Mouse (Mus musculus) embryonic facial prominence, embryonic 15.5 days (tissue): ENCODE measurements at regions not wholly inside any gene's neighbourhood (a gene's known extent, or its start where the extent isn't known, plus 50 kb on each side); places are given as distances from the start of the nearest gene placed in this dataset.

Source experiments
- ATAC-seq: fragments of 200-750 bp; cut with Nextera tagmentation; 2 replicates; pipeline ENCODE4 v1.8.0; 2017; ENCODE audit warnings: low read depth, moderate TSS enrichment; ENCODE audit not compliant: insufficient number of reproducible peaks, low FRiP score, low TSS enrichment
- H3K27ac ChIP-seq: fragments of 300-500 bp; sonication (generic); replicated peaks from 2 replicates; pipeline ENCODE4 v1.5.1; 2015; ENCODE audit warnings: mild to moderate bottlenecking, inconsistent platforms
- H3K27me3 ChIP-seq: fragments of 300-500 bp; sonication (generic); 2 replicates; pipeline ENCODE4 v1.6.1; 2015; ENCODE audit warnings: inconsistent platforms
- H3K36me3 ChIP-seq: fragments of 300-500 bp; sonication (generic); 2 replicates; pipeline ENCODE4 v1.6.1; 2015; ENCODE audit warnings: mild to moderate bottlenecking, inconsistent platforms
- H3K4me1 ChIP-seq: fragments of 300-500 bp; sonication (generic); 2 replicates; pipeline ENCODE4 v1.6.1; 2015; ENCODE audit warnings: inconsistent platforms
- H3K4me2 ChIP-seq: fragments of 300-500 bp; sonication (generic); replicated peaks from 2 replicates; pipeline ENCODE4 v1.6.1; 2015; ENCODE audit warnings: mild to moderate bottlenecking, inconsistent platforms
- H3K4me3 ChIP-seq: fragments of 300-500 bp; sonication (generic); replicated peaks from 2 replicates; pipeline ENCODE4 v1.5.1; 2015; ENCODE audit warnings: mild to moderate bottlenecking, inconsistent platforms
- H3K9ac ChIP-seq: fragments of 300-500 bp; sonication (generic); 2 replicates; pipeline ENCODE4 v1.6.1; 2015; ENCODE audit warnings: inconsistent platforms
- H3K9me3 ChIP-seq: fragments of 300-500 bp; sonication (generic); replicated peaks from 2 replicates; pipeline ENCODE4 v1.6.1; 2016; ENCODE audit warnings: inconsistent platforms
- WGBS: fragments of 180-500 bp; shearing (Covaris S2); methylation state at CpG from one replicate; pipeline ENCODE4 v1.1.7; 2015; 5-methylcytosine and 5-hydroxymethylcytosine counted together

GRCm38 (mm10) chr9:97190321-97190860 is 79.4 kb upstream of the Slc25a36 start:
- Histone ChIP-seq H3K9ac (no peak overlapping the region), H3K4me2 (no peak overlapping the region), H3K4me1 (no peaks in the 10 kb centered on the region), H3K9me3 (no peaks in the 10 kb centered on the region), H3K27ac (no peak overlapping the region), H3K36me3 (no peaks in the 10 kb centered on the region), H3K27me3 (no peaks in the 10 kb centered on the region), H3K4me3 (no peak overlapping the region)
- WGBS, result 77% methylated on average over 14 of the region's 14 CpGs
- no peak for ATAC-seq

- H3K9me3 ChIP-seq, result no peaks in the 10 kb centered on the region
- no peaks in the 10 kb centered on the region for H3K27me3 ChIP-seq
- 85% methylated on average over 4 of the region's 4 CpGs for WGBS
Observed at GRCm38 (mm10) chr9:97189646-97190045, 78.7 kb upstream of the Slc25a36 start.

GRCm38 (mm10) chr9:97188616-97189330 is 77.8 kb upstream of the Slc25a36 start:
- Histone ChIP-seq H3K4me1 (no peaks in the 10 kb centered on the region), H3K27me3 (no peaks in the 10 kb centered on the region)

More at GRCm38 (mm10) chr9:97189646-97190045, 78.7 kb upstream of the Slc25a36 start:
- Histone ChIP-seq H3K4me2 (no peak overlapping the region), H3K4me3 (no peak overlapping the region), H3K27ac (no peak overlapping the region), H3K9ac (no peak overlapping the region), H3K4me1 (no peaks in the 10 kb centered on the region), H3K36me3 (no peaks in the 10 kb centered on the region)
- ATAC-seq, result no peak

GRCm38 (mm10) chr9:97173230-97173951 is 62.4 kb upstream of the Slc25a36 start:
- H3K4me1 ChIP-seq, result no peaks in the 10 kb centered on the region
- no peak overlapping the region for H3K4me3 ChIP-seq
- 72% methylated on average over 5 of the region's 5 CpGs for WGBS
- H3K9me3 ChIP-seq, result no peaks in the 10 kb centered on the region
- no peaks in the 10 kb centered on the region for H3K27me3 ChIP-seq
- ATAC-seq, result no peak
- no peak overlapping the region for H3K27ac ChIP-seq
- H3K36me3 ChIP-seq, result no peaks in the 10 kb centered on the region
- H3K9ac ChIP-seq, result no peak overlapping the region
- no peak overlapping the region for H3K4me2 ChIP-seq

More at GRCm38 (mm10) chr9:97188616-97189330, 77.8 kb upstream of the Slc25a36 start:
- Histone ChIP-seq H3K9ac (no peak overlapping the region), H3K27ac (no peak overlapping the region), H3K36me3 (no peaks in the 10 kb centered on the region), H3K4me3 (no peak overlapping the region), H3K9me3 (no peaks in the 10 kb centered on the region), H3K4me2 (no peak overlapping the region)
- WGBS, result 75% methylated on average over 7 of the region's 7 CpGs
- no peak for ATAC-seq

- H3K4me2 ChIP-seq, result no peak overlapping the region
- no peaks in the 10 kb centered on the region for H3K4me1 ChIP-seq
- H3K9me3 ChIP-seq, result no peaks in the 10 kb centered on the region
- no peak overlapping the region for H3K9ac ChIP-seq
- no peaks in the 10 kb centered on the region for H3K27me3 ChIP-seq
- no peak overlapping the region for H3K27ac ChIP-seq
- ATAC-seq, result no peak
- H3K4me3 ChIP-seq, result no peak overlapping the region
- H3K36me3 ChIP-seq, result no peaks in the 10 kb centered on the region
- WGBS, result 10% methylated on average over 3 of the region's 3 CpGs
Observed at GRCm38 (mm10) chr9:97172075-97172474, 61.1 kb upstream of the Slc25a36 start.

- no peaks in the 10 kb centered on the region for H3K4me1 ChIP-seq
- H3K9ac ChIP-seq, result no peak overlapping the region
- no peak overlapping the region for H3K4me2 ChIP-seq
- no peaks in the 10 kb centered on the region for H3K36me3 ChIP-seq
- no peaks in the 10 kb centered on the region for H3K27me3 ChIP-seq
- H3K4me3 ChIP-seq, result no peak overlapping the region
- H3K9me3 ChIP-seq, result no peaks in the 10 kb centered on the region
- H3K27ac ChIP-seq, result no peak overlapping the region
- ATAC-seq, result no peak
- WGBS, result 89% methylated on average over 4 of the region's 4 CpGs
Observed at GRCm38 (mm10) chr9:97171484-97171883, 60.5 kb upstream of the Slc25a36 start.

GRCm38 (mm10) chr9:97170836-97171235 is 59.9 kb upstream of the Slc25a36 start:
- WGBS, result 54% methylated on average over 1 of the region's 1 CpGs
- Histone ChIP-seq H3K9ac (no peak overlapping the region), H3K36me3 (no peaks in the 10 kb centered on the region), H3K4me1 (no peaks in the 10 kb centered on the region), H3K4me2 (no peak overlapping the region), H3K27me3 (no peaks in the 10 kb centered on the region), H3K27ac (no peak overlapping the region), H3K9me3 (no peaks in the 10 kb centered on the region), H3K4me3 (no peak overlapping the region)
- no peak for ATAC-seq

GRCm38 (mm10) chr9:97162465-97162864 is 51.5 kb upstream of the Slc25a36 start:
- Histone ChIP-seq H3K36me3 (no peaks in the 10 kb centered on the region), H3K9me3 (no peaks in the 10 kb centered on the region), H3K27ac (no peak overlapping the region), H3K4me3 (no peak overlapping the region), H3K27me3 (no peaks in the 10 kb centered on the region), H3K9ac (no peak overlapping the region), H3K4me2 (no peak overlapping the region), H3K4me1 (no peaks in the 10 kb centered on the region)
- ATAC-seq, result no peak
- 27% methylated on average over 2 of the region's 2 CpGs for WGBS
